ENCODE assay signal across 28 mouse cellular contexts in the genomic region with DNA sequence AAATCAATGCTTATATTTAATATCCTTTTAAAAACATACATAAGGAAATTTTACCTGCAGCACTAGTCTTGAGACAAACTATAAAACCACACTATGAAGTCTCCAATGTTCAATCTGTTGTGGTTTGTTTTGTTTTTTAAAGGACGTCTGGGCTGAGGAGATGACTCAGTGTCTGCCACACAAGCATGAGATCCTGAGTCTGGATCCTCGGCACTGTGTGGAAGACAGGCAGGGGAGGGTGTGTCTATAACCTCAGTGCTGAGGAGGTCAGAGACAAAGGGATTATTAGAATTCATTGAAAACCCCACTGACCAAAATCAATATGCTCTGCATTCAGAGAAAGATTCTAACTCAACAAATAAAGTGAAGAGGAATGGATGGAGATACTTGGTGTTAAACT.
"Had no signal": no experiment of that assay in that cellular context is flagged by ENCODE, and none has a peak within 500 bp of the region (broad histone marks: within the 10 kb centered on the region; RNA-seq: fewer than 3 reads in every experiment).

No protein-coding gene starts in this region.

- H3K27me3 ChIP-seq: heart, embryonic 13.5 days; heart, embryonic 15.5 days; hindbrain, embryonic 12.5 days; intestine, embryonic 15.5 days; limb, embryonic 12.5 days; liver, embryonic 13.5 days had no signal

- H3K4me1 ChIP-seq: heart, embryonic 13.5 days; heart, embryonic 15.5 days; hindbrain, embryonic 10.5 days; hindbrain, embryonic 12.5 days; intestine, embryonic 15.5 days; limb, embryonic 10.5 days; limb, embryonic 12.5 days; liver, embryonic 13.5 days had no signal

- H3K27ac ChIP-seq: gastrocnemius, adult 2 months; heart, adult 2 months; heart, embryonic 13.5 days; heart, embryonic 15.5 days; hindbrain, embryonic 10.5 days; hindbrain, embryonic 12.5 days; hindbrain, embryonic 14.5 days; intestine, embryonic 15.5 days; layer of hippocampus, adult 2 months; left cerebral cortex, adult 2 months; limb, embryonic 10.5 days; limb, embryonic 12.5 days; liver, embryonic 13.5 days had no signal

- H3K36me3 ChIP-seq: heart, embryonic 13.5 days; heart, embryonic 15.5 days; hindbrain, embryonic 10.5 days; hindbrain, embryonic 12.5 days; intestine, embryonic 15.5 days; limb, embryonic 10.5 days; limb, embryonic 12.5 days; liver, embryonic 13.5 days had no signal

- H3K9me3 ChIP-seq: heart, embryonic 15.5 days; hindbrain, embryonic 10.5 days; hindbrain, embryonic 12.5 days; intestine, embryonic 15.5 days; limb, embryonic 10.5 days; limb, embryonic 12.5 days; liver, embryonic 13.5 days had no signal

- H3K4me2 ChIP-seq: heart, embryonic 11.5 days; heart, embryonic 13.5 days; heart, embryonic 15.5 days; hindbrain, embryonic 12.5 days; hindbrain, embryonic 14.5 days; intestine, embryonic 15.5 days; limb, embryonic 12.5 days; liver, embryonic 11.5 days; liver, embryonic 13.5 days had no signal

- H3K9ac ChIP-seq: heart, embryonic 13.5 days; heart, embryonic 15.5 days; hindbrain, embryonic 12.5 days; hindbrain, embryonic 14.5 days; intestine, embryonic 15.5 days; limb, embryonic 12.5 days; liver, embryonic 13.5 days had no signal

- DNase-seq: gastrocnemius, adult 2 months; gastrocnemius, postnatal 10 days; gastrocnemius, postnatal 25 days; heart, adult 2 months; heart, postnatal 14 days; heart, postnatal 36 days; kidney, adult 18-20 months; kidney, adult 8-10 months; kidney, postnatal 10 days; kidney, postnatal 25 days; kidney, postnatal 4 days; liver; liver, embryonic 13.5 days had no signal

- ATAC-seq: hindbrain, embryonic 16.5 days; inflammation-experienced regulatory T-cells, adult 6 months; intestine, embryonic 15.5 days; intestine, postnatal 0 days had no signal

- H3K4me3 ChIP-seq: gastrocnemius, adult 2 months; heart, adult 2 months; heart, embryonic 13.5 days; heart, embryonic 15.5 days; hindbrain, embryonic 10.5 days; hindbrain, embryonic 12.5 days; intestine, embryonic 15.5 days; layer of hippocampus, adult 2 months; left cerebral cortex, adult 2 months; limb, embryonic 10.5 days; limb, embryonic 12.5 days; liver, embryonic 13.5 days had no signal
